Mouse (Mus musculus) natural killer cell, adult 2 months (primary cell): Measurements from ENCODE around the gene Slc17a8.

ENCODE experiments used
- DNase-seq, 2 experiments: peaks; one replicate each; pipeline ENCODE4 v3.0.0; 2022; ENCODE audit warnings: low spot score in 2 of 2

Slc17a8 gene

DNA sequence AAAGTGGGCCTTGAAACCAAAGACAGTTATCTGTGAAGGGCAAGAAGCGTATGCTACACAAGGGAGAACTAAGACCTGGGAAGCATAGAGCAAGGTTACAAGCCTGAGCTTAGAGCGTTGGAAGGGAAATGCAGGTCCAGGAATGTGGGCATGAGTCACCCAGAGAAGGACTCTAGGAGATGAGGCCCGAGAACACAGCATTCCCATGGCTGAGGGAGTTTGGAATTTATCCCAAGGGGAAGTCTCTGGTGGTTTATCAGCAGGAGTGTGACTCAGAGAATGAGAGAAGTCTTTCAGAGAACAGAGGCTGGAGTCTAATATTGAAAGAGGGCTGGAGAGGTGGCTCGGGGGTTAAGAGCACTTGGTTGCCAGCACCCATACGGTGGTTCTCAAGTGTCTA lies 94.0 kb downstream of the Slc17a8 start:
- DNase-seq = no peak

DNA sequence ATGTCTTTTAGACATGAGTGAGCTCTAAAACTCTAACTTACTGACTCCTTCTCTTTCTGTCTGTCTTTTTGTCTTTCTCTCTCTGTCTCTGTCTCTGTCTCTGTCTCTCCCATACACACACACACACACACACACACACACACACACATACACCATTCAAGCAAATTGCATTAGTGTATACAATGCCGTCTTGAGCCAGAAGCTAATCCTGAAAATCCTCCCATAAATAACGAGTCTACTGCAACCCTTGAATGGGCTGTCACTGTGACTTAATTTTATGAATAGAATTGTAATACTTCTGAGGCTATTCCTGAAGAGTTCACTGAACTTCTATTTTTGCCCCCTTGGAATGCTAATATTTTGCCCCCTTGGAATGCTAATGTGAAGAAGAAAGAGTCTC lies 95.2 kb downstream of the Slc17a8 start:
- DNase-seq = no peak
